Mouse (Mus musculus) liver, postnatal 0 days (tissue): ENCODE results near the gene Tex14.
"Not testable (repeated sequence)": the region's sequence is repeated elsewhere in the genome, so short reads cannot be mapped to it uniquely, and the experiment has no call there.

Experiments
- CTCF ChIP-seq: sonication (generic); IDR thresholded peaks from 2 replicates; pipeline ENCODE4 v1.5.1; 2016; ENCODE audit warnings: antibody characterized with exemption, low read depth
- EP300 ChIP-seq: IDR thresholded peaks from 2 replicates; pipeline ENCODE4 v1.6.1; 2016; ENCODE audit warnings: antibody characterized with exemption, low read depth, mild to moderate bottlenecking

- TF ChIP-seq CTCF: 0 out of 2 replicates have a peak, but pooled peaks have one; percentile 2
- not testable (repeated sequence) for TF ChIP-seq EP300
Observed at GRCm38 (mm10) chr11:87445593-87445992, 40.7 kb downstream of the Tex14 start.
